15 mouse cellular contexts compared by ENCODE assay signal in genomic region chr12:72234966-72235365, GRCm38 (mm10). TPM values are rescaled to one million over a fixed set of nuclear protein-coding genes. Genes with fewer than 3 reads are reported as not detected.
DNase-seq lines count a peak whose midpoint lies in the region; ATAC-seq and TF ChIP-seq lines count a peak whose summit lies in the region.
"Had no signal": no experiment of that assay in that cellular context is flagged by ENCODE, and none has a peak within 500 bp of the region (broad histone marks: within the 10 kb centered on the region; RNA-seq: fewer than 3 reads in every experiment).

No protein-coding gene starts in this region.

- H3K36me3 ChIP-seq in forebrain, embryonic 16.5 days (ENCODE audit: control insufficient read depth, insufficient read depth) = no peaks in the 10 kb centered on the region
- no peaks in the 10 kb centered on the region for H3K36me3 ChIP-seq in midbrain, embryonic 11.5 days (ENCODE audit: control insufficient read depth, insufficient read depth, low read length)
- H3K36me3 ChIP-seq in liver, embryonic 12.5 days = no peaks in the 10 kb centered on the region
- H3K36me3 ChIP-seq in intestine, embryonic 15.5 days = no peaks in the 10 kb centered on the region
- H3K36me3 ChIP-seq: embryonic facial prominence, embryonic 15.5 days; heart, embryonic 12.5 days; limb, embryonic 15.5 days; lung, embryonic 15.5 days had no signal

- no peak for DNase-seq in layer of hippocampus, adult 2 months (ENCODE audit: low spot score in 2 of 2)
- no peak for DNase-seq in layer of hippocampus, adult 8-10 months (ENCODE audit: low spot score in 2 of 2)
- peak; percentile 78 for DNase-seq in midbrain, embryonic 11.5 days (ENCODE audit: low spot score, missing footprints)
- DNase-seq in urinary bladder, postnatal 14 days (ENCODE audit: low spot score) = no peak

- 51% methylated on average over 9 of the region's 9 CpGs for WGBS in forebrain, embryonic 16.5 days
- WGBS in midbrain, embryonic 11.5 days = 90% methylated on average over 9 of the region's 9 CpGs
- WGBS in liver, embryonic 12.5 days (ENCODE audit: insufficient replicate concordance) = 82% methylated on average over 9 of the region's 9 CpGs
- 92% methylated on average over 9 of the region's 9 CpGs for WGBS in intestine, embryonic 15.5 days

- ATAC-seq in forebrain, embryonic 16.5 days = no peak
- ATAC-seq in midbrain, embryonic 11.5 days (ENCODE audit: low FRiP score) = no peak
- ATAC-seq in liver, embryonic 12.5 days = no peak
- ATAC-seq in intestine, embryonic 15.5 days = no peak

- H3K4me1 ChIP-seq in forebrain, embryonic 16.5 days (replicated peaks; ENCODE audit: control insufficient read depth, insufficient read depth, low read length) = peaks cover 56% of the 10 kb centered on the region
- H3K4me1 ChIP-seq in midbrain, embryonic 11.5 days (ENCODE audit: control insufficient read depth, insufficient read depth, low read length) = peaks cover 2% of the 10 kb centered on the region; the same call in 1 of the 2 replicates
- peaks cover 8% of the 10 kb centered on the region; the same call in 1 of the 2 replicates for H3K4me1 ChIP-seq in liver, embryonic 12.5 days
- H3K4me1 ChIP-seq in intestine, embryonic 15.5 days (replicated peaks) = 0 out of 2 replicates have a peak, but pooled peaks cover 4% of the 10 kb centered on the region

- no peak for TF ChIP-seq CTCF in layer of hippocampus, adult 2 months (conservative IDR thresholded peaks at IDR 0.05)

- H3K4me3 ChIP-seq in layer of hippocampus, adult 2 months = peak overlapping the region; percentile 85
- peak overlapping the region; percentile 69 for H3K4me3 ChIP-seq in forebrain, embryonic 16.5 days (replicated peaks; ENCODE audit: low read length)
- peak overlapping the region; percentile 61 for H3K4me3 ChIP-seq in midbrain, embryonic 11.5 days (ENCODE audit: low read depth, low read length)
- H3K4me3 ChIP-seq in liver, embryonic 12.5 days = no peak overlapping the region
- H3K4me3 ChIP-seq in intestine, embryonic 15.5 days (replicated peaks) = no peak overlapping the region
- H3K4me3 ChIP-seq: embryonic facial prominence, embryonic 15.5 days; heart, embryonic 12.5 days; limb, embryonic 15.5 days; lung, embryonic 15.5 days had no signal

- peak overlapping the region; percentile 75 for H3K4me2 ChIP-seq in forebrain, embryonic 16.5 days (ENCODE audit: low read length)
- H3K4me2 ChIP-seq in midbrain, embryonic 11.5 days = peak overlapping the region; percentile 71
- H3K4me2 ChIP-seq in liver, embryonic 12.5 days = no peak overlapping the region
- no peak overlapping the region for H3K4me2 ChIP-seq in intestine, embryonic 15.5 days (replicated peaks)
- H3K4me2 ChIP-seq: embryonic facial prominence, embryonic 15.5 days; limb, embryonic 15.5 days; lung, embryonic 15.5 days had no signal

- peak overlapping the region; percentile 90 for H3K9ac ChIP-seq in forebrain, embryonic 16.5 days (replicated peaks; ENCODE audit: low read depth, low read length)
- peak overlapping the region; percentile 38; the same call in 1 of the 2 replicates for H3K9ac ChIP-seq in midbrain, embryonic 11.5 days (ENCODE audit: low read length)
- H3K9ac ChIP-seq in liver, embryonic 12.5 days = no peak overlapping the region
- no peak overlapping the region for H3K9ac ChIP-seq in intestine, embryonic 15.5 days
- H3K9ac ChIP-seq: embryonic facial prominence, embryonic 15.5 days; heart, embryonic 12.5 days; limb, embryonic 15.5 days; lung, embryonic 15.5 days had no signal

- no peaks in the 10 kb centered on the region for H3K9me3 ChIP-seq in forebrain, embryonic 16.5 days (ENCODE audit: control insufficient read depth, low read length)
- no peaks in the 10 kb centered on the region for H3K9me3 ChIP-seq in midbrain, embryonic 11.5 days (ENCODE audit: control insufficient read depth, low read length)
- no peaks in the 10 kb centered on the region for H3K9me3 ChIP-seq in liver, embryonic 12.5 days (replicated peaks)
- no peaks in the 10 kb centered on the region for H3K9me3 ChIP-seq in intestine, embryonic 15.5 days
- H3K9me3 ChIP-seq: embryonic facial prominence, embryonic 15.5 days; heart, embryonic 12.5 days; limb, embryonic 15.5 days; lung, embryonic 15.5 days had no signal

- H3K27me3 ChIP-seq in forebrain, embryonic 16.5 days (replicated peaks; ENCODE audit: control insufficient read depth, insufficient read depth, low read length) = no peaks in the 10 kb centered on the region
- H3K27me3 ChIP-seq in midbrain, embryonic 11.5 days (ENCODE audit: control insufficient read depth, insufficient read depth, low read length) = no peaks in the 10 kb centered on the region; the same call in 1 of the 2 replicates
- peaks cover 47% of the 10 kb centered on the region for H3K27me3 ChIP-seq in liver, embryonic 12.5 days (replicated peaks)
- peaks cover 2% of the 10 kb centered on the region; the same call in 1 of the 2 replicates for H3K27me3 ChIP-seq in intestine, embryonic 15.5 days (replicated peaks)

- peak overlapping the region; percentile 95 for H3K27ac ChIP-seq in layer of hippocampus, adult 2 months
- H3K27ac ChIP-seq in forebrain, embryonic 16.5 days (ENCODE audit: low read length) = peak overlapping the region; percentile 41
- H3K27ac ChIP-seq in midbrain, embryonic 11.5 days (ENCODE audit: low read depth, low read length) = no peak overlapping the region
- H3K27ac ChIP-seq in liver, embryonic 12.5 days = no peak overlapping the region
- no peak overlapping the region for H3K27ac ChIP-seq in intestine, embryonic 15.5 days
- H3K27ac ChIP-seq: embryonic facial prominence, embryonic 15.5 days; limb, embryonic 15.5 days; lung, embryonic 15.5 days had no signal

RNA-seq across cellular contexts. Expression of gene Ccdc175, which starts 50.1 kb away (rescaled TPM):
- not detected for total RNA-seq in layer of hippocampus, adult 2 months (2021)
- under 1 TPM in 1 of 4 experiments, not detected in 3; 0.13 TPM for total RNA-seq in layer of hippocampus, adult 8-10 months (2022)
- not detected in 2 replicates for polyA plus RNA-seq in forebrain, embryonic 16.5 days (2015; fragmentation: Nextera tagmentation; extraction: Ambion mirVana)
- not detected in 2 replicates for polyA plus RNA-seq in midbrain, embryonic 11.5 days (2014; fragmentation: Nextera tagmentation; extraction: Ambion mirVana)
- polyA plus RNA-seq in liver, embryonic 12.5 days (2016; fragmentation: Nextera tagmentation; extraction: Ambion mirVana) = not detected in 2 replicates
- polyA plus RNA-seq in intestine, embryonic 15.5 days (2015; fragmentation: Nextera tagmentation; extraction: Ambion mirVana) = not detected in 2 replicates
- total RNA-seq: gastrocnemius, adult 18-20 months; layer of hippocampus, postnatal 25 days had no signal
- polyA plus RNA-seq: embryonic facial prominence, embryonic 15.5 days; heart, embryonic 12.5 days; kidney, embryonic 16.5 days; limb, embryonic 15.5 days; lung, embryonic 15.5 days; thymus, postnatal 0 days had no signal

Comparison
In these comparisons a context has a peak if more than half of its experiments do, and no peak if none do; other contexts are left out.
1. H3K27ac ChIP-seq: peak in layer of hippocampus, adult 2 months (single experiment) and forebrain, embryonic 16.5 days (single experiment); none in midbrain, embryonic 11.5 days (single experiment), liver, embryonic 12.5 days (single experiment) and intestine, embryonic 15.5 days (single experiment).
2. H3K4me3 ChIP-seq: peak in layer of hippocampus, adult 2 months (single experiment), forebrain, embryonic 16.5 days (single experiment) and midbrain, embryonic 11.5 days (single experiment); none in liver, embryonic 12.5 days (single experiment) and intestine, embryonic 15.5 days (single experiment).
3. H3K4me2 ChIP-seq: peak in forebrain, embryonic 16.5 days (single experiment) and midbrain, embryonic 11.5 days (single experiment); none in liver, embryonic 12.5 days (single experiment) and intestine, embryonic 15.5 days (single experiment).
4. H3K9ac ChIP-seq: peak in forebrain, embryonic 16.5 days (single experiment) and midbrain, embryonic 11.5 days (single experiment); none in liver, embryonic 12.5 days (single experiment) and intestine, embryonic 15.5 days (single experiment).